Mouse (Mus musculus): ENCODE measurements around the gene Fer1l4. TPM values are rescaled to one million over a fixed set of nuclear protein-coding genes. Genes with fewer than 3 reads are reported as not detected.

Gene Fer1l4
- polyA plus RNA-seq, 1 experiment from 2014 or later: 0.09 TPM

DNA sequence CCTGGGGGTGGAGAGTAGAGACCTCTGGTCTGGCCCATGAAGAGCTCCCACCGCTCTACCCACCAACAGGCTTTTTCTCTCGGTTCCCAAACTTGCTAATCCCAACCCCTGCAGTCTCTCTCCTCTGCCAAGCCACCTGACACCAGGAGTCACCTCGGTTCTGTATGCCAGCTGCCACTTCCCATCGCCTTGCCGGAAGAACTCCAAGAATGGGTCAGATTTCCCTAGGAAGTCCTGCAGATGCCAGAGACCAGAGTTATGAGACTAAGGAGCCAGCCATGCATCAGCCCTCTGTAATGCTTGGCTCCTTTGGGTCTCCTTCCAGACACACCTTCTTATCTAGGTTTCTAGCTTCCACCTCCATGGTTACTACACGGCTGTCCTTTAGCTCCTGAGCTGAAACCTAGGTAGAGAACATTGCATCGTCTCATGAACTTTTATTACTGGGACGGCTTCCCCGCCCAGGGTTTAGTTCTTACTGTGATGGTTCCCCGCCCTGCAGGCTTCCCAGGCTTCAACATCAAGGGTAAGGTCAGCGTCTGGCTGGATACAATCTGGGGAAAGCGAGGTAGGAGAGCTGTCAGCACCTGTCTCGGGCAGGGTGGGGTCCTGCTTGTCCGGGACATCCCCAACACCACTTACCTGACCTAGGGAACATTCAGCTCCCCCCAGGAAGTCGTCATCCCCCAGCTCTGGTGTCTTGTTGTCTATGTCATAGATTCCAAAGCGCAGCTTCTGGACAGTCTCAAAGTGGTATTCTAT is 25.9 kb upstream of the Fer1l4 start:
- H3K9me3 ChIP-seq (ENCODE audit: control insufficient read depth, low read length): no peaks in the 10 kb centered on the region
- no peak for DNase-seq
- H3K36me3 ChIP-seq (ENCODE audit: control insufficient read depth, insufficient read depth, low read length): peaks cover 57% of the 10 kb centered on the region
- no peaks in the 10 kb centered on the region for H3K27me3 ChIP-seq (ENCODE audit: control insufficient read depth, insufficient read depth, low read length)
- no peak overlapping the region for H3K4me2 ChIP-seq (ENCODE audit: low read length)
- ATAC-seq (ENCODE audit: low FRiP score, low TSS enrichment): no peak
- 93% methylated on average over 16 of the region's 16 CpGs for WGBS
- no peaks in the 10 kb centered on the region for H3K4me1 ChIP-seq (ENCODE audit: control insufficient read depth, insufficient read depth, low read length)
- no peak overlapping the region for H3K9ac ChIP-seq (replicated peaks; ENCODE audit: low read length)
- H3K4me3 ChIP-seq (replicated peaks; ENCODE audit: low read depth, low read length): no peak overlapping the region
- H3K27ac ChIP-seq (replicated peaks; ENCODE audit: low read depth, low read length): no peak overlapping the region

GRCm38 (mm10) chr2:156077461-156077860 is 24.7 kb upstream of the Fer1l4 start:
- H3K27ac ChIP-seq (replicated peaks; ENCODE audit: low read depth, low read length): no peak overlapping the region
- H3K4me3 ChIP-seq (replicated peaks; ENCODE audit: low read depth, low read length): no peak overlapping the region
- H3K27me3 ChIP-seq (ENCODE audit: control insufficient read depth, insufficient read depth, low read length): no peaks in the 10 kb centered on the region
- 92% methylated on average over 7 of the region's 7 CpGs for WGBS
- peaks cover 68% of the 10 kb centered on the region for H3K36me3 ChIP-seq (ENCODE audit: control insufficient read depth, insufficient read depth, low read length)
- no peak overlapping the region for H3K4me2 ChIP-seq (ENCODE audit: low read length)
- no peak overlapping the region for H3K9ac ChIP-seq (replicated peaks; ENCODE audit: low read length)
- DNase-seq (no peak), ATAC-seq (ENCODE audit: low FRiP score, low TSS enrichment) (no peak)
- no peaks in the 10 kb centered on the region for H3K4me1 ChIP-seq (ENCODE audit: control insufficient read depth, insufficient read depth, low read length)
- H3K9me3 ChIP-seq (ENCODE audit: control insufficient read depth, low read length): no peaks in the 10 kb centered on the region

GRCm38 (mm10) chr2:156073725-156074124 is 21.0 kb upstream of the Fer1l4 start:
- peaks cover 95% of the 10 kb centered on the region for H3K36me3 ChIP-seq (ENCODE audit: control insufficient read depth, insufficient read depth, low read length)
- H3K27ac ChIP-seq (replicated peaks; ENCODE audit: low read depth, low read length): no peak overlapping the region
- H3K4me1 ChIP-seq (ENCODE audit: control insufficient read depth, insufficient read depth, low read length): no peaks in the 10 kb centered on the region
- H3K4me2 ChIP-seq (ENCODE audit: low read length): no peak overlapping the region
- no peak for ATAC-seq (ENCODE audit: low FRiP score, low TSS enrichment)
- H3K9me3 ChIP-seq (ENCODE audit: control insufficient read depth, low read length): no peaks in the 10 kb centered on the region
- no peak overlapping the region for H3K4me3 ChIP-seq (replicated peaks; ENCODE audit: low read depth, low read length)
- H3K9ac ChIP-seq (replicated peaks; ENCODE audit: low read length): no peak overlapping the region
- WGBS: 97% methylated on average over 15 of the region's 15 CpGs
- no peaks in the 10 kb centered on the region for H3K27me3 ChIP-seq (ENCODE audit: control insufficient read depth, insufficient read depth, low read length)
- DNase-seq: no peak

DNA sequence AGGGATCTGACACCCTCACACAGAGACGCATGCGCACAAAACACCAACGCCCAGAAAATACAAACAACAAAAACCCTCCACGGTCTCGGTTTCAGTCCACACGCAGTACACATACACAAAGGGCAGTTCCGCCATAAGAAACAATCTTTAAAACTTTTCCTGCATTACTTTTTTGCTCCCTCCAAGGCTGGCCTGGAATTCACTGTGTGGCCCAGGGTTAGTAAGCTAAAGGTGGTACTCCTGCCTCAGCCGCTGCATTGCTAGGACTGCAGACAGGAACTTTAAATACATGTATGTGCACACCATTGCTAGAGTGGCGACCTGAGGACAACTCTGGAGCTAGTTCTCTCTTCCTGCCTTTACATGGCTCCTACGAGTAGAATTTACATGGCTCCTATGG is 18.5 kb upstream of the Fer1l4 start:
- ATAC-seq (ENCODE audit: low FRiP score, low TSS enrichment) (no peak), DNase-seq (no peak)
- Histone ChIP-seq H3K9ac (replicated peaks; ENCODE audit: low read length) (no peak overlapping the region), H3K27ac (replicated peaks; ENCODE audit: low read depth, low read length) (no peak overlapping the region), H3K27me3 (ENCODE audit: control insufficient read depth, insufficient read depth, low read length) (no peaks in the 10 kb centered on the region), H3K9me3 (ENCODE audit: control insufficient read depth, low read length) (no peaks in the 10 kb centered on the region), H3K4me1 (ENCODE audit: control insufficient read depth, insufficient read depth, low read length) (0 out of 2 replicates have a peak, but pooled peaks cover 3% of the 10 kb centered on the region), H3K4me2 (ENCODE audit: low read length) (no peak overlapping the region), H3K36me3 (ENCODE audit: control insufficient read depth, insufficient read depth, low read length) (peaks cover 79% of the 10 kb centered on the region), H3K4me3 (replicated peaks; ENCODE audit: low read depth, low read length) (no peak overlapping the region)
- WGBS: 97% methylated on average over 10 of the region's 10 CpGs

GRCm38 (mm10) chr2:156067916-156068315 is 15.2 kb upstream of the Fer1l4 start:
- WGBS: 92% methylated on average over 10 of the region's 10 CpGs
- ATAC-seq (ENCODE audit: low FRiP score, low TSS enrichment): no peak
- no peak for DNase-seq
- no peak overlapping the region for H3K27ac ChIP-seq (replicated peaks; ENCODE audit: low read depth, low read length)
- no peaks in the 10 kb centered on the region for H3K9me3 ChIP-seq (ENCODE audit: control insufficient read depth, low read length)
- H3K4me2 ChIP-seq (ENCODE audit: low read length): no peak overlapping the region
- H3K9ac ChIP-seq (replicated peaks; ENCODE audit: low read length): no peak overlapping the region
- H3K4me1 ChIP-seq (ENCODE audit: control insufficient read depth, insufficient read depth, low read length): peaks cover 10% of the 10 kb centered on the region; the same call in 1 of the 2 replicates
- peaks cover 46% of the 10 kb centered on the region for H3K36me3 ChIP-seq (ENCODE audit: control insufficient read depth, insufficient read depth, low read length)
- no peak overlapping the region for H3K4me3 ChIP-seq (replicated peaks; ENCODE audit: low read depth, low read length)
- H3K27me3 ChIP-seq (ENCODE audit: control insufficient read depth, insufficient read depth, low read length): no peaks in the 10 kb centered on the region

DNA sequence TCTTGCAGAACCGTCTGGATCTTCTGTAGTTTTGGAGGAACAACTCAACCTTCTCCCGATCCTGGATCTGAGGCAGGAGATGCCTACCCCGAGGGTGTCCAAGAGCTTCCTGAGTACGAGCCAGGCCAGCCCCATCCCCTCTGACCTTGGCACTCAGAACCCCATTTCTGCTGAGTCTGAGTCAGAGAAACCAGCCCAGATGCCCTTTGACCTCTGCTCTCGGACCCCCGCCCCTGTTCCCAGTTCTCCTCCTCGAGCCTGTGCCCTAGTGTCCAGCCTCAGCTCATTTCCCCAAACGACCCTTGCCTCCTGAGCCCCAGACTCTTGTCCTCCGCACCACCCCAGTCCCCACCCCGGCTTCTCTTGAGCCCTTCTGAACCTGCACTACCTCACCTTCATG is 13.4 kb upstream of the Fer1l4 start:
- no peak for DNase-seq
- H3K36me3 ChIP-seq (ENCODE audit: control insufficient read depth, insufficient read depth, low read length): peaks cover 30% of the 10 kb centered on the region
- 35% methylated on average over 10 of the region's 10 CpGs for WGBS
- H3K4me1 ChIP-seq (ENCODE audit: control insufficient read depth, insufficient read depth, low read length): peaks cover 10% of the 10 kb centered on the region; the same call in 1 of the 2 replicates
- H3K9ac ChIP-seq (replicated peaks; ENCODE audit: low read length): peak overlapping the region; percentile 80
- no peak for ATAC-seq (ENCODE audit: low FRiP score, low TSS enrichment)
- H3K4me2 ChIP-seq (ENCODE audit: low read length): peak overlapping the region; percentile 94
- no peak overlapping the region for H3K27ac ChIP-seq (replicated peaks; ENCODE audit: low read depth, low read length)
- no peaks in the 10 kb centered on the region for H3K27me3 ChIP-seq (ENCODE audit: control insufficient read depth, insufficient read depth, low read length)
- peak overlapping the region; percentile 71 for H3K4me3 ChIP-seq (replicated peaks; ENCODE audit: low read depth, low read length)
- H3K9me3 ChIP-seq (ENCODE audit: control insufficient read depth, low read length): no peaks in the 10 kb centered on the region

GRCm38 (mm10) chr2:156065099-156066041 is 12.6 kb upstream of the Fer1l4 start, which contains the start of gene Spag4:
TSS of gene Spag4 (plus strand) at chr2:156065175.
- under 1% methylated on average over 69 of the region's 81 CpGs for WGBS
- DNase-seq (peak; percentile 88), ATAC-seq (ENCODE audit: low FRiP score, low TSS enrichment) (peak; percentile 87)
- no peaks in the 10 kb centered on the region for H3K27me3 ChIP-seq (ENCODE audit: control insufficient read depth, insufficient read depth, low read length)
- H3K4me2 ChIP-seq (ENCODE audit: low read length): peak within 1 kb of the TSS; percentile 94
- peak within 1 kb of the TSS; percentile 80 for H3K9ac ChIP-seq (replicated peaks; ENCODE audit: low read length)
- H3K4me3 ChIP-seq (replicated peaks; ENCODE audit: low read depth, low read length): peak within 1 kb of the TSS; percentile 71
- peaks cover 10% of the 10 kb centered on the region; the same call in 1 of the 2 replicates for H3K4me1 ChIP-seq (ENCODE audit: control insufficient read depth, insufficient read depth, low read length)
- H3K9me3 ChIP-seq (ENCODE audit: control insufficient read depth, low read length): no peaks in the 10 kb centered on the region
- peaks cover 24% of the 10 kb centered on the region for H3K36me3 ChIP-seq (ENCODE audit: control insufficient read depth, insufficient read depth, low read length)
- H3K27ac ChIP-seq (replicated peaks; ENCODE audit: low read depth, low read length): peak within 1 kb of the TSS; percentile 85

- H3K4me3 ChIP-seq (replicated peaks; ENCODE audit: low read depth, low read length): no peak overlapping the region
- H3K9me3 ChIP-seq (ENCODE audit: control insufficient read depth, low read length): no peaks in the 10 kb centered on the region
- no peak overlapping the region for H3K4me2 ChIP-seq (ENCODE audit: low read length)
- H3K27ac ChIP-seq (replicated peaks; ENCODE audit: low read depth, low read length): no peak overlapping the region
- H3K4me1 ChIP-seq (ENCODE audit: control insufficient read depth, insufficient read depth, low read length): no peaks in the 10 kb centered on the region
- H3K27me3 ChIP-seq (ENCODE audit: control insufficient read depth, insufficient read depth, low read length): no peaks in the 10 kb centered on the region
- no peak overlapping the region for H3K9ac ChIP-seq (replicated peaks; ENCODE audit: low read length)
- 6% methylated on average over 19 of the region's 19 CpGs for WGBS
- H3K36me3 ChIP-seq (ENCODE audit: control insufficient read depth, insufficient read depth, low read length): no peaks in the 10 kb centered on the region
- ATAC-seq (ENCODE audit: low FRiP score, low TSS enrichment) (no peak), DNase-seq (no peak)
These were observed 4.8 kb downstream of the Fer1l4 start for GRCm38 (mm10) chr2:156047929-156048328.
